Mouse (Mus musculus): ENCODE data around the gene Spg11. TPM values are rescaled to one million over a fixed set of nuclear protein-coding genes. Genes with fewer than 3 reads are reported as not detected.
"Not testable (repeated sequence)": the region's sequence is repeated elsewhere in the genome, so short reads cannot be mapped to it uniquely, and the experiment has no call there.

Gene Spg11
- polyA plus RNA-seq, 1 experiment from 2014 or later = 12.8 TPM

DNA sequence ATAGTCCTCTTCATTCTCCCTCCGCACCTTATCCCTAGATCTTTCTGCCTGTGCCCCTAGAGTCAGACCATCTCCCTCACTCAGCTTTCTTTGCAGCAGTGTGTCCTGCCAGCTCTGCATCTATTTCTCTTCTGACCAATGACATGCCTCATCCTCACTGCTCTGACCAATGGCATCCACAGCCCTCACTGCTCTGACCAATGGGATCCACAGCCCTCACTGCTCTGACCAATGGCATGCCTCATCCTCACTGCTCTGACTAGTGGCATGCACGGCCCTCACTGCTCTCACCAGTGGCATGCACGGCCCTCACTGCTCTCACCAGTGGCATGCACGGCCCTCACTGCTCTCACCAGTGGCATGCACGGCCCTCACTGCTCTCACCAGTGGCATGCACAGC is 20.5 kb downstream of the Spg11 start:
- H3K4me3 ChIP-seq (ENCODE audit: low read length); H3K27ac ChIP-seq (ENCODE audit: low read depth, low read length); H3K4me1 ChIP-seq (ENCODE audit: control insufficient read depth, insufficient read depth, low read length); ATAC-seq (ENCODE audit: low FRiP score, low TSS enrichment); H3K9ac ChIP-seq (ENCODE audit: low read depth, low read length); H3K4me2 ChIP-seq (replicated peaks; ENCODE audit: low read depth, low read length); H3K27me3 ChIP-seq (ENCODE audit: control insufficient read depth, insufficient read depth, low read length); H3K9me3 ChIP-seq (ENCODE audit: control insufficient read depth, low read length): not testable (repeated sequence)
- 90% methylated on average over 5 of the region's 5 CpGs for whole genome bisulfite sequencing
- H3K36me3 ChIP-seq (ENCODE audit: control insufficient read depth, insufficient read depth, low read length) = peaks cover 69% of the 10 kb centered on the region

DNA sequence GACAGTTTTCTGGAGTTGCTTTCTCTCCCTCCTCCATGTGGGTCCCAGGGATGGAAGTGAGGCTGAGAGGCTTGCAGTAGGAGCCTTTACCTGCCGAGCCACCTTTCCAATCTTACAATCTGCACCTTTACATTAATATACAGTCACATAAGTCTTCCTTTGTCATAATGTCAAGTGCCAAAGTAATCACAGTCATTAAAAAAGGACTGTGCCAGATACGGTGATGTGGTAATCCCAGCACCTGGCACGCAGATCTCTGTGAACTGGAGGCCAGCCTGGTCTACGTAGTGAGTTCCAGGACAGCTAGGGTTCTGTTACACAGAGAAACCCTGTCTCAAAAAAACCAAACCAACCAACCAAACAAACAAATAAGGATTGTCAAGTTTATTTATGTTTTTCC is 24.3 kb downstream of the Spg11 start:
- no peak overlapping the region for H3K9ac ChIP-seq (ENCODE audit: low read depth, low read length)
- no peak overlapping the region for H3K27ac ChIP-seq (ENCODE audit: low read depth, low read length)
- H3K4me2 ChIP-seq (replicated peaks; ENCODE audit: low read depth, low read length) = no peak overlapping the region
- ATAC-seq (ENCODE audit: low FRiP score, low TSS enrichment) = no peak
- 93% methylated on average over 4 of the region's 4 CpGs for WGBS
- no peaks in the 10 kb centered on the region for H3K4me1 ChIP-seq (ENCODE audit: control insufficient read depth, insufficient read depth, low read length)
- peaks cover 59% of the 10 kb centered on the region for H3K36me3 ChIP-seq (ENCODE audit: control insufficient read depth, insufficient read depth, low read length)
- no peaks in the 10 kb centered on the region for H3K27me3 ChIP-seq (ENCODE audit: control insufficient read depth, insufficient read depth, low read length)
- H3K9me3 ChIP-seq (ENCODE audit: control insufficient read depth, low read length) = no peaks in the 10 kb centered on the region
- no peak overlapping the region for H3K4me3 ChIP-seq (ENCODE audit: low read length)

DNA sequence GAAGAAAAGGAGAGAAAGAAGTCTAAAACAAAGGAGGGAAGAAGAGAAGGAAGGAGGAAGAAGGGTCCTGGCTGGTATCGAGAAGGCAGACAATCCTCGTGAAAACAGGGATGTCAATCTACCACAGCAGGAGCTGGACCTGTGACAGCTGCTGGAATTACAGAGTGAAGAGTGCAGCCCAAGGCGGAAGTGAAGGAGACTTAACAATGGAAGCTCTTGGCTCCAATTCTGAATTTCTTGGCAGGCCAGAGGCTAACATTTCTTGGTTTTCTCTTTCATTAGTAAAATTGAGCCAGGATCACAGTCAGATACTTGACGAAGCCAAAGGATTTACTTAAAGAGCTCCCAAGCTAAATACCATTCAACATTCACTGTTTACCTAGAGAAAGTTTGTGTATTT is 31.7 kb downstream of the Spg11 start:
- Histone ChIP-seq H3K4me3 (ENCODE audit: low read length) (no peak overlapping the region), H3K27me3 (ENCODE audit: control insufficient read depth, insufficient read depth, low read length) (no peaks in the 10 kb centered on the region), H3K36me3 (ENCODE audit: control insufficient read depth, insufficient read depth, low read length) (peaks cover 40% of the 10 kb centered on the region), H3K9ac (ENCODE audit: low read depth, low read length) (no peak overlapping the region), H3K4me2 (replicated peaks; ENCODE audit: low read depth, low read length) (no peak overlapping the region), H3K9me3 (ENCODE audit: control insufficient read depth, low read length) (no peaks in the 10 kb centered on the region), H3K4me1 (ENCODE audit: control insufficient read depth, insufficient read depth, low read length) (0 out of 2 replicates have a peak, but pooled peaks cover 4% of the 10 kb centered on the region), H3K27ac (ENCODE audit: low read depth, low read length) (no peak overlapping the region)
- ATAC-seq (ENCODE audit: low FRiP score, low TSS enrichment) = no peak
- 81% methylated on average over 4 of the region's 4 CpGs for WGBS

GRCm38 (mm10) chr2:122081728-122082456 is 36.3 kb downstream of the Spg11 start:
- H3K9ac ChIP-seq (ENCODE audit: low read depth, low read length) = no peak overlapping the region
- WGBS = 28% methylated on average over 7 of the region's 7 CpGs
- peaks cover 40% of the 10 kb centered on the region; the same call in 1 of the 2 replicates for H3K36me3 ChIP-seq (ENCODE audit: control insufficient read depth, insufficient read depth, low read length)
- peak; percentile 69; the same call in 1 of the 2 replicates for ATAC-seq (ENCODE audit: low FRiP score, low TSS enrichment)
- no peak overlapping the region for H3K27ac ChIP-seq (ENCODE audit: low read depth, low read length)
- H3K9me3 ChIP-seq (ENCODE audit: control insufficient read depth, low read length) = no peaks in the 10 kb centered on the region
- H3K4me2 ChIP-seq (replicated peaks; ENCODE audit: low read depth, low read length) = no peak overlapping the region
- no peaks in the 10 kb centered on the region for H3K27me3 ChIP-seq (ENCODE audit: control insufficient read depth, insufficient read depth, low read length)
- H3K4me3 ChIP-seq (ENCODE audit: low read length) = no peak overlapping the region
- 0 out of 2 replicates have a peak, but pooled peaks cover 4% of the 10 kb centered on the region for H3K4me1 ChIP-seq (ENCODE audit: control insufficient read depth, insufficient read depth, low read length)

DNA sequence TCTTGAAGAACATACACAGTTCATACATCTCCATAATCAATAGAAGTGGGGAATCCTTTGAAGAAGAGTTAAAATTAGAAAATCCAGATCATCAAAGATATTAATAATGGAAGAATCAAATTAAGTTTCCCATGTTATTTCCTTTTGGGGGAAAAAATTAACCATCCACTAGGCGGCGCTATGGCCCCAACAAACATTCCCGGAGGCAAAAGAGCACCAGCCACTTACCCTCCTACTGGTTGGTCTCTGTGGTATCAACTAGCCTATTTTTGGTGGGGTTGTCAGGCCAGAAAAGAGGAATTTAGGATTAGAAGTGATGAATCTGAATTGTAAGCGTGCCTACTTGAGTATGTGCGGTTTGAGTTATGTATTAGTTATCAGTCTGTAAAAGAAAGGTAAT is 48.3 kb downstream of the Spg11 start:
- H3K36me3 ChIP-seq (ENCODE audit: control insufficient read depth, insufficient read depth, low read length) = peaks cover 15% of the 10 kb centered on the region
- no peaks in the 10 kb centered on the region for H3K4me1 ChIP-seq (ENCODE audit: control insufficient read depth, insufficient read depth, low read length)
- no peak for ATAC-seq (ENCODE audit: low FRiP score, low TSS enrichment)
- H3K27me3 ChIP-seq (ENCODE audit: control insufficient read depth, insufficient read depth, low read length) = no peaks in the 10 kb centered on the region
- no peak overlapping the region for H3K4me2 ChIP-seq (replicated peaks; ENCODE audit: low read depth, low read length)
- H3K9me3 ChIP-seq (ENCODE audit: control insufficient read depth, low read length) = no peaks in the 10 kb centered on the region
- no peak overlapping the region for H3K9ac ChIP-seq (ENCODE audit: low read depth, low read length)
- H3K27ac ChIP-seq (ENCODE audit: low read depth, low read length) = no peak overlapping the region
- no peak overlapping the region for H3K4me3 ChIP-seq (ENCODE audit: low read length)
- 44% methylated on average over 5 of the region's 5 CpGs for WGBS

DNA sequence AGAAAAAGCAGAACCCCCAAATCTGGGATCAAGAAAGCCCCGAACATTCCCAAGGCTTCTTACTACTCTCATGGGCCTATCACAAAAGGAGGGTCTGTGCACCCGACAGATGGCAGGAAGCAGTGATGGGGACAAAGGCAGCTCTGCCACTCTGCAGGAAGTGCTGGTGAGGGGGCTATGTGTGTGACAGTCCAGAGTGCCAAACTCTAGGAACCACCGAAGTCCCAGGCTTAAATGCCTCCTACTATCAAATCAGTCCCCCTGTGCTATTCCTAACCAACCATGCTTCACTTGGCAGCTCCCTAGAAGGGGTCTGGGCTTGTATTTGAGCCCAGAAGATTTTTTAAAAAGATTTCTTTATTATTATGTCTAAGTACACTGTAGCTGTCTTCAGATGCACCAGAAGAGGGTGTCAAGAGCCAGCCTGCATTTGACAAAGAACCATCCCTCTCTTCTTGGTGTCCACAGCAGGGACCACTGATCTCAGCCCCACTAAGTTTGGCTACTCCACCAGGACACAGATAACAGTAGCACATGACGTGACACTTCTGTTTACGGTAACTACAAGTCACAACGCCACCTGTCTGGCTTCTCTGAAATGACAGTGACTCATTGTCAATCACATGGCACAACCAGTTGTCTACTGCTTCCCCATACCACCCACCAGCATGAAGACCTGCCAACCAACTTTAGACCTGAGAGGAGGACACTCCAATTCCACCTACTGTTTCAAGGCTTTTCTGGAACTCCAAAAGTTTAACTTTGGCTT is 48.9 kb downstream of the Spg11 start:
- Histone ChIP-seq H3K9me3 (ENCODE audit: control insufficient read depth, low read length) (no peaks in the 10 kb centered on the region), H3K4me1 (ENCODE audit: control insufficient read depth, insufficient read depth, low read length) (no peaks in the 10 kb centered on the region), H3K27me3 (ENCODE audit: control insufficient read depth, insufficient read depth, low read length) (no peaks in the 10 kb centered on the region), H3K4me3 (ENCODE audit: low read length) (no peak overlapping the region), H3K36me3 (ENCODE audit: control insufficient read depth, insufficient read depth, low read length) (peaks cover 21% of the 10 kb centered on the region), H3K4me2 (replicated peaks; ENCODE audit: low read depth, low read length) (no peak overlapping the region), H3K27ac (ENCODE audit: low read depth, low read length) (no peak overlapping the region), H3K9ac (ENCODE audit: low read depth, low read length) (no peak overlapping the region)
- 90% methylated on average over 6 of the region's 6 CpGs for WGBS
- no peak for ATAC-seq (ENCODE audit: low FRiP score, low TSS enrichment)

GRCm38 (mm10) chr2:122066241-122066640 is 51.9 kb downstream of the Spg11 start:
- peaks cover 24% of the 10 kb centered on the region for H3K36me3 ChIP-seq (ENCODE audit: control insufficient read depth, insufficient read depth, low read length)

GRCm38 (mm10) chr2:122065200-122065969 is 52.8 kb downstream of the Spg11 start:
- 51% methylated on average over 14 of the region's 14 CpGs for WGBS
- Histone ChIP-seq H3K9ac (ENCODE audit: low read depth, low read length) (no peak overlapping the region), H3K27ac (ENCODE audit: low read depth, low read length) (no peak overlapping the region), H3K9me3 (ENCODE audit: control insufficient read depth, low read length) (no peaks in the 10 kb centered on the region), H3K36me3 (ENCODE audit: control insufficient read depth, insufficient read depth, low read length) (peaks cover 26% of the 10 kb centered on the region), H3K27me3 (ENCODE audit: control insufficient read depth, insufficient read depth, low read length) (no peaks in the 10 kb centered on the region), H3K4me3 (ENCODE audit: low read length) (no peak overlapping the region), H3K4me2 (replicated peaks; ENCODE audit: low read depth, low read length) (no peak overlapping the region), H3K4me1 (ENCODE audit: control insufficient read depth, insufficient read depth, low read length) (no peaks in the 10 kb centered on the region)
- no peak for ATAC-seq (ENCODE audit: low FRiP score, low TSS enrichment)

More at GRCm38 (mm10) chr2:122066241-122066640, 51.9 kb downstream of the Spg11 start:
- Histone ChIP-seq H3K4me3 (ENCODE audit: low read length) (no peak overlapping the region), H3K27ac (ENCODE audit: low read depth, low read length) (no peak overlapping the region), H3K9me3 (ENCODE audit: control insufficient read depth, low read length) (no peaks in the 10 kb centered on the region), H3K9ac (ENCODE audit: low read depth, low read length) (no peak overlapping the region), H3K4me2 (replicated peaks; ENCODE audit: low read depth, low read length) (no peak overlapping the region), H3K4me1 (ENCODE audit: control insufficient read depth, insufficient read depth, low read length) (no peaks in the 10 kb centered on the region), H3K27me3 (ENCODE audit: control insufficient read depth, insufficient read depth, low read length) (no peaks in the 10 kb centered on the region)
- ATAC-seq (ENCODE audit: low FRiP score, low TSS enrichment) = no peak
- WGBS = 55% methylated on average over 8 of the region's 8 CpGs

Measured in kidney, embryonic 14.5 days (tissue).